Mouse (Mus musculus): ENCODE measurements at regions not wholly inside any gene's neighbourhood (a gene's known extent, or its start where the extent isn't known, plus 50 kb on each side); places are given as distances from the start of the nearest gene placed in this dataset.

- DNase-seq: no peak
Measured at GRCm38 (mm10) chr11:18012085-18012484, 58.4 kb upstream of the Etaa1 start.

GRCm38 (mm10) chr11:18011101-18011733 is 57.5 kb upstream of the Etaa1 start:
- peak; percentile 7 for DNase-seq

- DNase-seq: no peak
Measured at GRCm38 (mm10) chr11:18008140-18008539, 54.5 kb upstream of the Etaa1 start.
